Mouse (Mus musculus): Measurements from ENCODE around the gene Hmgb1. TPM values are rescaled to one million over a fixed set of nuclear protein-coding genes. Genes with fewer than 3 reads are reported as not detected.

The Hmgb1 gene
- polyA plus RNA-seq, 1 experiment from 2014 or later: 1,661 TPM

DNA sequence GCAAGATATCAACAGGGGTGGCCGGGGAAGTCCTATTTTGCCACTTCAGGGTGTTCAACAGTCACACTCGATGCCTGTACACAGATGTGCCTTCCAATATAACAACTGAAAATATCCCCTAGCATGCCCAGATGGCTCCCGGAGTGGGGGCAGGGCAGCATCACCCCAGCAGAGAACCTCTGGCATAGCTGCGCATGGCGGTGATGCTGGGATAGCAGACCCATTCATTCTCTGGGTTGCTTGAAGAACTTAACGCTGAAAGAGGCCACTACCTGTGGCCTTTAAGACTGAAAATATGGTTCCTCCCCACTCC is 181.5 kb downstream of the Hmgb1 start:
- Histone ChIP-seq H3K27me3 (ENCODE audit: poor library complexity, severe bottlenecking) (peaks cover 7% of the 10 kb centered on the region; the same call in 1 of the 2 replicates), H3K4me3 (no peak overlapping the region), H3K9me3 (no peaks in the 10 kb centered on the region), H3K27ac (no peak overlapping the region), H3K36me3 (replicated peaks) (no peaks in the 10 kb centered on the region), H3K4me1 (peaks cover 41% of the 10 kb centered on the region)
- no peak for DNase-seq (ENCODE audit: extremely low spot score, low spot score)
- WGBS: 73% methylated on average over 6 of the region's 6 CpGs

DNA sequence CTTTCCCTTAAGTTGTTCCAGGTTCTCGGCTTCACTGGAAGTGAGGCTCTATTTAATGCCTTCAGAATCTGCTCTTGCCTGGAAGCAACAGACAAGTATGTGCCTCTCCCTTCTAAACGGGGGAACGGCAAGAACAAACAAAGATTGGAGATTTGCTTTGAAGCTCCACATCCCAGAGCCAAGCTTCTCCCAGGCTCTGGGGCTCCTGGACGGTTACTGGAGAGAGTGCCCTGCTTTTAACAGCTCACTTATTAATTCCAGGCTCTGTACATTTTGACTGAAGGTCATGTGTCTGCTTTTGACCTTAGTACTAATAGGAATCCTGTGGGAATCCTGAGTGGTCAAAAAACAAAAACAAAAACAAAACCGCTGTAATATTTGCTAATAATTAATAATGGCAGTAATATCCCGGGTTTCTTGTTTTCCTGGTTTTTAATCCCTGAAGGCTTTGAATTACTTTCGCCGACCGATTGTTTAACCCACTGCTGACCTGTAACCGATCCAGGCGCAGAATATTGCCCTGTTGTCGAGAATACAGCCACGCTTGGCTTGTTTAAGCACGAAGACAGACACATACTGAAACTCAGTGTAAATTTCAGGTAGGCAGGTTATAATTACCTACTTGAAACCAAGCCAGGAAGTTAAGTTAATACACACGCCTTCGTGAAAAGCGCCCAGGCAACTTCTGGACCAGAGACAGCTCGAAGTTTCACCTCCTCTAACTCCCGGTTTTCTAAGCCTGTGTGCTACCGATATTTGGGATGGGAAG is 182.1 kb downstream of the Hmgb1 start:
- H3K36me3 ChIP-seq (replicated peaks): no peaks in the 10 kb centered on the region
- DNase-seq (ENCODE audit: extremely low spot score, low spot score): no peak
- H3K4me3 ChIP-seq: no peak overlapping the region
- H3K9me3 ChIP-seq: no peaks in the 10 kb centered on the region
- no peak overlapping the region; the same call in 1 of the 2 replicates for H3K27ac ChIP-seq
- H3K4me1 ChIP-seq: peaks cover 39% of the 10 kb centered on the region
- H3K27me3 ChIP-seq (ENCODE audit: poor library complexity, severe bottlenecking): peaks cover 7% of the 10 kb centered on the region; the same call in 1 of the 2 replicates
- 71% methylated on average over 20 of the region's 20 CpGs for WGBS

DNA sequence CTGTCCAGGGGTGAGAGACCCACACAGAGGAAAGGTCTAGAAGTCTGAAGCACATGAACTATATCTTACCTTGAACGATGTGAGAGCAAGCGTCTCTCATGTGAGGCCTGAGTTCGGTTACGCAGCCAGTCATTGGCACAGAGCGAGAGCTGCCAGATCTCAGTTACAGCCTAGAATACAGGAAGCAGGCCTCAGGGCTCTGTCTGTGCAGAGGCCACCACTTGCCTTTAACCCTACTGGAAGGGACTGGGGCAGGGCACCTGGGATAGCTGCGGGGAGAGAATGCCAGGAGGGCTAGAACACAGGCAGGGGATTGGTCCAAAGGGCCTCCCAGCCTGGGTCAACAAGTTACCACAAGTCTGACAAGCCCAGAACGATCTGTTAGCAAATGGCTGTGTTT is 184.5 kb downstream of the Hmgb1 start:
- H3K36me3 ChIP-seq (replicated peaks): no peaks in the 10 kb centered on the region
- DNase-seq (ENCODE audit: extremely low spot score, low spot score): no peak
- H3K4me1 ChIP-seq: peaks cover 35% of the 10 kb centered on the region
- H3K27ac ChIP-seq: peak overlapping the region; percentile 33; the same call in 1 of the 2 replicates
- H3K4me3 ChIP-seq: no peak overlapping the region
- no peaks in the 10 kb centered on the region for H3K27me3 ChIP-seq (ENCODE audit: poor library complexity, severe bottlenecking)
- 91% methylated on average over 7 of the region's 7 CpGs for WGBS
- no peaks in the 10 kb centered on the region for H3K9me3 ChIP-seq

DNA sequence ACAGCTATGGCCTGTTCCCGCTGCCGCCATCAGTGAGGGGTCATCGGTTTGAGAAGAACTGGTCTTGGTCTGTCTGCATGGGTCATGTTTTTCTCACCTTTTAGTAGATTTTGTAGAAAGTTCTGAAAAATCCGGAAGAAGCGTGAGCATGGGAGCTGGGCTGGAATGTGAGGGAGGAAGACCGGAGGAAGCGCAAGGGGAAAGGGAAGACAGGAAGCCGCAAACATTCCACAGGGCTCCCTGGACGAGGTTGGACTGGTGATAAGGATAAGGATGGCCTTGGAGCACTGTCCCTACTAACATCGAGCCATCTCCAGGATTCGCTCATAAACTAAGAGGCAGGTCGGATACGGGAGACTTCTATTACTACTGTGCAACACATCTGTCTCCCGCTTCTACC is 185.8 kb downstream of the Hmgb1 start:
- Histone ChIP-seq H3K9me3 (0 out of 2 replicates have a peak, but pooled peaks cover 1% of the 10 kb centered on the region), H3K4me1 (peaks cover 44% of the 10 kb centered on the region), H3K27me3 (ENCODE audit: poor library complexity, severe bottlenecking) (no peaks in the 10 kb centered on the region), H3K4me3 (no peak overlapping the region), H3K36me3 (replicated peaks) (peaks cover 3% of the 10 kb centered on the region; the same call in 1 of the 2 replicates), H3K27ac (no peak overlapping the region)
- 85% methylated on average over 14 of the region's 14 CpGs for WGBS
- no peak for DNase-seq (ENCODE audit: extremely low spot score, low spot score)

DNA sequence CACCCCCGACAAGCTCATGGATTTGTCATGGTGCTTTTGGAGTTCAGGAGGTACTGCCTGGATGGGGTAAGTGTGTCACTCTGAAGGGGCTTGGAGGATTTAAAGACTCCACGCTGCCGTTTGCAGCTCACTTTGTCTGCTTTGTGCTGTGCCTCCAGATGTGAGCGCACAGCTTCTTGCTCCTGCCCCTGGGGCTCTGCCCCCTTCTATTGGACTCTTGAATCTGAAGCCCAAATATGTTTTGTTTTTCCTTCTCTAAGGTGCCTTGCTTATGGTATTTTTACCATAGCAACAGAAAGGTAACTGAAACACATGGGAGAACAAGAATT is 187.6 kb downstream of the Hmgb1 start:
- peak overlapping the region; percentile 30; the same call in 1 of the 2 replicates for H3K27ac ChIP-seq
- H3K9me3 ChIP-seq: peaks cover 14% of the 10 kb centered on the region; the same call in 1 of the 2 replicates
- peaks cover 18% of the 10 kb centered on the region for H3K36me3 ChIP-seq (replicated peaks)
- H3K4me1 ChIP-seq: peaks cover 28% of the 10 kb centered on the region
- H3K4me3 ChIP-seq: no peak overlapping the region
- DNase-seq (ENCODE audit: extremely low spot score, low spot score): no peak
- WGBS: 81% methylated on average over 4 of the region's 4 CpGs
- no peaks in the 10 kb centered on the region for H3K27me3 ChIP-seq (ENCODE audit: poor library complexity, severe bottlenecking)

Other genes starting within 250 kb of the Hmgb1 start
- gene Gm42791, start 189.3 kb downstream of the Hmgb1 start, polyA plus RNA-seq (2016; fragmentation: Nextera tagmentation; extraction: Ambion mirVana): 1.2 and 2.5 TPM in 2 replicates
- 73.3 and 76.2 TPM in 2 replicates for gene Uspl1, start 139 bp downstream of the Hmgb1 start, polyA plus RNA-seq (2016; fragmentation: Nextera tagmentation; extraction: Ambion mirVana)
- 2.6 and 3.9 TPM in 2 replicates for gene Alox5ap, start 80.3 kb upstream of the Hmgb1 start, polyA plus RNA-seq (2016; fragmentation: Nextera tagmentation; extraction: Ambion mirVana)
- 0.47 and 0.60 TPM in 2 replicates for gene Medag, start 227.3 kb upstream of the Hmgb1 start, polyA plus RNA-seq (2016; fragmentation: Nextera tagmentation; extraction: Ambion mirVana)